Mouse (Mus musculus): Measurements from ENCODE around the gene Olfr118.
"Not testable (repeated sequence)": the region's sequence is repeated elsewhere in the genome, so short reads cannot be mapped to it uniquely, and the experiment has no call there.

The Olfr118 gene

DNA sequence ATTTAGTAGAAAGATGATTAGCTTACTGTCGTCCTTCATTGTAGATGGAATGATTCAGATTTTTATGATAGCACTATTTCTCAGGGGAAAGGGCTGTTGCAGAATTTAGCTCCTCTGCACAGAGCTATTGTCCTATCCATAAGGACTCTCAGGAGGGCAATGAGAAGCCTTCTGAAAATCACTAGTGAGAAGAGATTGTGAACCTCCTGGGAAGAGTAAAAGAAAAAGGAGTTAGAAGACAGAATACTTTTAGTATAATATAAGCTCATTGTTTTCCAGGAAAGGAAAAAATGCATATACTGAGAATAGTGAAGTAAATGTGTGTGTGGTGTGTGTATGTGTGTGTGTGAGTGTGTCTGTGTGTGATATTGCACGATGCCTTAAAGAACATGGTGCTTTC, at the start of gene Olfr118:
TSS of gene Olfr118 (plus strand) at position 301 of the 400 bp plus-strand sequence.
- no peak for DNase-seq

DNA sequence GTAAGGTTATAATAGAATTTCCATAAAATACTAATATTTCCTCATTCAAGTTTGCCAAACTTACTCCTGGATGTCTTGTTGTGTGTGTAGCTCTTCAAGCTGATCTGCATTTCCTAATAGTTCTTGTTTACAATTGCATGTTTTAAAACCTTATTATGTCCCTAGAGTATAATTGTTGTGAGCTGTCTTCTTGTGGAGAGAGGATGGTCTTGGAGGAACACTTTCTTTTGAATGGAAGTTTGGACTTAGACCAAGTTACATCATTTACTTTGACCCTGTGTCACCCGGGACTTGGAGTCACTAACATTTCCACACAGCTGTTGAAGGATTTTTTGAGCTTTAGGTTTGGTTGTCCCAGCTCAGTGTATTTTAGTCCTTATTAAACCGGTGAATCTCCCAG, 39.8 kb upstream of the Olfr118 start, which contains the start of the genes Olfr115 and Olfr116:
TSS of gene Olfr115 (minus strand) at position 101 of the 400 bp plus-strand sequence.
TSS of gene Olfr116 (minus strand) at position 191 of the 400 bp plus-strand sequence.
- DNase-seq: no peak

DNA sequence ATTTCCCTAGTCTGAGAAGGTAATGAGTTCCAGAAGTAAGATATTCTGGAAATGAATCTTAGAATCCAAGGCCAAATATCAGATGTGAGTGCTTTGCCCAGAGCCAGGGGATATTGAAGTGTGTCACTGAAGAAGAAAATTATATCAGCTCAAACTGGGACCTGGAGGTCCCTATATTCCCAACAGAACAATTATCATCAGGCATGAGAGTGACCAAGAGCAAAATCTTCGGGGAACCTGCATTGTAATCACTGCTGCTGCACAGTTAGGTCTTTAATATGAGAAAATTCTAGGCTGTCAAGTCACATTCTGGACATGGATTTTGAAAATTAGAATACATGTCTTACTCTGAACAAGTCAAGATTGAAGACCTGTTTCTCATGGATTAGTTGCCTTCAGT, 3.1 kb upstream of the Olfr118 start, which contains the start of gene Olfr117:
TSS of gene Olfr117 (minus strand) at position 101 of the 400 bp plus-strand sequence.
- no peak for DNase-seq

DNA sequence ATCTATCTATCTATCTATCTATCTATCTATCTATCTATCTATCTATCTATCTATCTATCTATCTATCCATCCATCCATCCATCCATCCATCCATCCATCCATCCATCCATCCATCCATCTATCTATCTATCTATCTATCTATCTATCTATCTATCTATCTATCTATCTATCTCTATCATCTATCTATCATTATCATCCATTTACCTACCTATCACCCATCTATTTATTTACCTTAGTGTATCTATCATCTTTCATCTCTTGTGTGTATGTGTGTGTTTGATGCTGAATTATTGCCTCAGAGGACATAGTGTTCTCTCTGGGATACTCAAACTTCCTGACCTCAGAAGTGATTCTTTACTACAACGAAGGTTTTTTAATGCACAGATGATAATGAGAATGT, 29.5 kb downstream of the Olfr118 start, which contains the start of gene Olfr119:
TSS of gene Olfr119 (plus strand) at position 301 of the 400 bp plus-strand sequence.
- not testable (repeated sequence) for DNase-seq

DNA sequence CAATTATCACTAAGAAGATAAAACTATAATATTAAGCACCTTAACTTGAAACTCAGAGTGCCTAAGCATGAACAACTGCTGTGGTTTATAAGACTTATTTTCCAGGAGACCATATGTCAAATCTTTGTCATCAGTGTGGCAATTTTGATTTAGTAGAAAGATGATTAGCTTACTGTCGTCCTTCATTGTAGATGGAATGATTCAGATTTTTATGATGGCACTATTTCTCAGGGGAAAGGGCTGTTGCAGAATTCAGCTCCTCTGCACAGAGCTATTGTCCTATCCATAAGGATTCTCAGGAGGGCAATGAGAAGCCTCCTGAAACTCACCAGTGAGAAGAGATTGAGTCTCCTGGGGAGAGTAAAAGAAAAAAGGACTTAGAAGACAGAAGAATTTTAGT, 54.7 kb downstream of the Olfr118 start, which contains the start of gene Olfr120:
TSS of gene Olfr120 (plus strand) at position 301 of the 400 bp plus-strand sequence.
- no peak for DNase-seq

Data from kidney, postnatal 10 days (tissue).